Mouse (Mus musculus) heart, postnatal 25 days (tissue): ENCODE measurements around the gene Lonrf2. TPM values are rescaled to one million over a fixed set of nuclear protein-coding genes. Genes with fewer than 3 reads are reported as not detected.

ENCODE experiments used
- DNase-seq: peaks from one replicate; pipeline ENCODE4 v3.0.0; 2022; ENCODE audit warnings: low spot score
- intact Hi-C: fragments of 180-260 bp; cut with DNase I; formaldehyde crosslinking; loops from one replicate; pipeline ENCODE4 v1.15.1; 2025
- total RNA-seq, 2 experiments: library from RNA; stranded (reverse); gene quantifications; 2 replicates each; pipeline ENCODE4 v1.2.3; 2021

The Lonrf2 gene
- total RNA-seq, 2 experiments from 2014 or later = 3.4 to 4.2 TPM

- intact Hi-C loops = no loop called here
- DNase-seq = no peak
Observed at GRCm38 (mm10) chr1:38842861-38843260, 6.3 kb upstream of the Lonrf2 start.

- DNase-seq = no peak
- intact Hi-C loops = no loop called here
Observed at GRCm38 (mm10) chr1:38839944-38840343, 3.4 kb upstream of the Lonrf2 start.

- intact Hi-C loops = no loop called here
Observed at GRCm38 (mm10) chr1:38835568-38836476, 689 bp downstream of the Lonrf2 start.

GRCm38 (mm10) chr1:38834899-38835298 lies 1.6 kb downstream of the Lonrf2 start:
- intact Hi-C loops = no loop called here
- DNase-seq = no peak

More at GRCm38 (mm10) chr1:38835568-38836476, 689 bp downstream of the Lonrf2 start:
- no peak for DNase-seq

- no peak for DNase-seq
- intact Hi-C loops = no loop called here
Observed at GRCm38 (mm10) chr1:38824926-38825325, 11.6 kb downstream of the Lonrf2 start.

GRCm38 (mm10) chr1:38823851-38824250 lies 12.7 kb downstream of the Lonrf2 start:
- intact Hi-C loops = no loop called here
- no peak for DNase-seq

- DNase-seq = no peak
- intact Hi-C loops = no loop called here
Observed at GRCm38 (mm10) chr1:38819691-38820090, 16.8 kb downstream of the Lonrf2 start.

- intact Hi-C loops = no loop called here
- DNase-seq = no peak
Observed at GRCm38 (mm10) chr1:38817671-38818070, 18.8 kb downstream of the Lonrf2 start.

GRCm38 (mm10) chr1:38817268-38817667 lies 19.2 kb downstream of the Lonrf2 start:
- DNase-seq = no peak
- intact Hi-C loops = no loop called here

GRCm38 (mm10) chr1:38816306-38816705 lies 20.2 kb downstream of the Lonrf2 start:
- intact Hi-C loops = no loop called here
- no peak for DNase-seq

GRCm38 (mm10) chr1:38807121-38807520 lies 29.4 kb downstream of the Lonrf2 start:
- DNase-seq = no peak
- intact Hi-C loops = no loop called here

GRCm38 (mm10) chr1:38800402-38800801 lies 36.1 kb downstream of the Lonrf2 start:
- no peak for DNase-seq
- intact Hi-C loops = no loop called here

- intact Hi-C loops = no loop called here
- no peak for DNase-seq
Observed at GRCm38 (mm10) chr1:38799304-38799703, 37.2 kb downstream of the Lonrf2 start.

- intact Hi-C loops = no loop called here
- no peak for DNase-seq
Observed at GRCm38 (mm10) chr1:38796936-38797335, 39.6 kb downstream of the Lonrf2 start.

- no peak for DNase-seq
- intact Hi-C loops = no loop called here
Observed at GRCm38 (mm10) chr1:38795496-38795895, 41.0 kb downstream of the Lonrf2 start.

- intact Hi-C loops = no loop called here
- DNase-seq = no peak
Observed at GRCm38 (mm10) chr1:38791016-38791810, 45.3 kb downstream of the Lonrf2 start.

- intact Hi-C loops = loop anchor here (5.0 kb wide), 1 partner anchor 398 kb away; no protein-coding TSS in a partner anchor
- DNase-seq = no peak
Observed at GRCm38 (mm10) chr1:38789988-38790602, 46.4 kb downstream of the Lonrf2 start.

GRCm38 (mm10) chr1:38788904-38789303 lies 47.6 kb downstream of the Lonrf2 start:
- no peak for DNase-seq
- intact Hi-C loops = loop anchor here (5.0 kb wide), 1 partner anchor 397 kb away; no protein-coding TSS in a partner anchor

GRCm38 (mm10) chr1:38787443-38787842 lies 49.1 kb downstream of the Lonrf2 start:
- intact Hi-C loops = loop anchor here (1.0 to 5.0 kb wide), 2 partner anchors 395 to 602 kb away; no protein-coding TSS in a partner anchor
- DNase-seq = no peak

GRCm38 (mm10) chr1:38786358-38786757 lies 50.2 kb downstream of the Lonrf2 start:
- DNase-seq = no peak
- intact Hi-C loops = loop anchor here (5.0 kb wide), 1 partner anchor 394 kb away; no protein-coding TSS in a partner anchor
